8 mouse cellular contexts compared by ENCODE assay signal in genomic region chr1:88008211-88008697, GRCm38 (mm10). TPM values are rescaled to one million over a fixed set of nuclear protein-coding genes. Genes with fewer than 3 reads are reported as not detected.
A peak's percentile ranks its signal among the peaks of the same experiment; 100 is the strongest.
DNase-seq lines count a peak whose midpoint lies in the region; ATAC-seq lines count a peak whose summit lies in the region.

Usp40 (minus strand) TSS chr1:88008551.

- ATAC-seq in hindbrain, embryonic 12.5 days (ENCODE audit: low FRiP score): peak; percentile 94

- H3K9ac ChIP-seq in hindbrain, embryonic 12.5 days: peak within 1 kb of the TSS; percentile 91

- H3K36me3 ChIP-seq in hindbrain, embryonic 12.5 days: peaks cover 10% of the 10 kb centered on the region

- H3K27ac ChIP-seq in hindbrain, embryonic 12.5 days: peak within 1 kb of the TSS; percentile 93

- H3K27me3 ChIP-seq in hindbrain, embryonic 12.5 days: no peaks in the 10 kb centered on the region

- under 1% methylated on average over 41 of the region's 45 CpGs for WGBS in hindbrain, embryonic 12.5 days

- DNase-seq in Muller cell, postnatal 12 days (ENCODE audit: inconsistent ontology term): peak; percentile 87
- DNase-seq in cerebellum, adult 9-11 months: peak; percentile 68
- DNase-seq in frontal cortex, postnatal 10 days (ENCODE audit: low spot score in 2 of 2): peak; percentile 60 to 77
- peak; percentile 78 to 83 for DNase-seq in layer of hippocampus, postnatal 14 days (ENCODE audit: low spot score in 2 of 2)
- peak; percentile 77 for DNase-seq in lung, postnatal 14 days
- DNase-seq in retina, embryonic 14.5 days (ENCODE audit: low spot score): peak; percentile 83
- DNase-seq in thymus, postnatal 4 days: peak; percentile 81

- peak within 1 kb of the TSS; percentile 69 for H3K4me2 ChIP-seq in hindbrain, embryonic 12.5 days (replicated peaks)

- peaks cover 11% of the 10 kb centered on the region for H3K4me1 ChIP-seq in hindbrain, embryonic 12.5 days

- H3K9me3 ChIP-seq in hindbrain, embryonic 12.5 days (replicated peaks): no peaks in the 10 kb centered on the region

- peak within 1 kb of the TSS; percentile 74 for H3K4me3 ChIP-seq in hindbrain, embryonic 12.5 days

RNA-seq across cellular contexts. Expression of gene Usp40, which starts in this region (rescaled TPM):
- polyA plus RNA-seq in hindbrain, embryonic 12.5 days (2016; fragmentation: Nextera tagmentation; extraction: Ambion mirVana): 35.9 and 37.2 TPM in 2 replicates
- 10 to 100 TPM; 21.2 to 25.3 TPM for total RNA-seq in layer of hippocampus, postnatal 14 days (2021)

Comparison
In these comparisons a context has a peak if more than half of its experiments do, and no peak if none do; other contexts are left out.
1. Peak in every context shown above with its lines: DNase-seq, ATAC-seq, H3K4me3 ChIP-seq and H3K27ac ChIP-seq.